Comparison of ENCODE assay signal across 21 mouse cellular contexts in genomic region chr9:96162421-96162820, GRCm38 (mm10). TPM values are rescaled to one million over a fixed set of nuclear protein-coding genes. Genes with fewer than 3 reads are reported as not detected.
DNase-seq lines count a peak whose midpoint lies in the region; ATAC-seq and TF ChIP-seq lines count a peak whose summit lies in the region.
"Had no signal": no experiment of that assay in that cellular context is flagged by ENCODE, and none has a peak within 500 bp of the region (broad histone marks: within the 10 kb centered on the region; RNA-seq: fewer than 3 reads in every experiment).

No protein-coding gene starts in this region.

- no peak overlapping the region for H3K4me2 ChIP-seq in kidney, embryonic 14.5 days (replicated peaks; ENCODE audit: low read depth, low read length)
- no peak overlapping the region for H3K4me2 ChIP-seq in lung, postnatal 0 days (replicated peaks; ENCODE audit: low read depth, low read length)
- H3K4me2 ChIP-seq: embryonic facial prominence, embryonic 13.5 days; forebrain, embryonic 13.5 days; heart, embryonic 11.5 days; heart, embryonic 15.5 days; hindbrain, embryonic 13.5 days had no signal

- DNase-seq in kidney, adult 18-20 months: peak; percentile 14
- DNase-seq in liver, adult 2 months (ENCODE audit: extremely low read depth, low read depth, low spot score): peak; percentile 5
- no peak for DNase-seq in liver
- peak; percentile 21 for DNase-seq in kidney, postnatal 14 days
- DNase-seq in lung, postnatal 0 days (ENCODE audit: low spot score): no peak
- no peak for DNase-seq in cerebellum, adult 11-12 months
- DNase-seq: adrenal gland, postnatal 14 days; cerebellum, adult 8-10 months; cerebellum, postnatal 14 days; forebrain, postnatal 0 days; gastrocnemius, postnatal 14 days; heart, adult 2 months; heart, postnatal 14 days had no signal

- no peak overlapping the region for H3K4me3 ChIP-seq in kidney, embryonic 14.5 days (ENCODE audit: low read length)
- no peak overlapping the region for H3K4me3 ChIP-seq in liver, adult 2 months (ENCODE audit: insufficient read depth, low read depth, low read length)
- no peak overlapping the region for H3K4me3 ChIP-seq in lung, postnatal 0 days (ENCODE audit: low read depth, low read length)
- H3K4me3 ChIP-seq: embryonic facial prominence, embryonic 13.5 days; forebrain, embryonic 13.5 days; heart, adult 2 months; heart, embryonic 15.5 days; hindbrain, embryonic 13.5 days had no signal

- no peak for TF ChIP-seq POLR2A in liver, adult 2 months (IDR thresholded peaks at IDR 0.05; ENCODE audit: extremely low read depth, insufficient read depth, low read length)

- WGBS in kidney, embryonic 14.5 days: 71% methylated on average over 5 of the region's 5 CpGs
- 91% methylated on average over 5 of the region's 5 CpGs for WGBS in liver, adult 2 months
- WGBS in lung, postnatal 0 days: 80% methylated on average over 5 of the region's 5 CpGs

- no peak for ATAC-seq in kidney, embryonic 14.5 days (ENCODE audit: low FRiP score, low TSS enrichment)
- no peak for ATAC-seq in lung, postnatal 0 days
- ATAC-seq: forebrain, embryonic 13.5 days; forebrain, postnatal 0 days; hindbrain, postnatal 0 days had no signal

- H3K79me2 ChIP-seq in liver, adult 2 months (ENCODE audit: control insufficient read depth, insufficient read depth, low read length): no peaks in the 10 kb centered on the region

- H3K27me3 ChIP-seq in kidney, embryonic 14.5 days (ENCODE audit: control insufficient read depth, insufficient read depth, low read length): no peaks in the 10 kb centered on the region
- no peaks in the 10 kb centered on the region for H3K27me3 ChIP-seq in liver, adult 2 months (ENCODE audit: control insufficient read depth, insufficient read depth, low read length)
- H3K27me3 ChIP-seq in lung, postnatal 0 days (replicated peaks; ENCODE audit: insufficient read depth, low read length): no peaks in the 10 kb centered on the region
- H3K27me3 ChIP-seq: CH12.LX; embryonic facial prominence, embryonic 13.5 days; forebrain, embryonic 13.5 days; heart, embryonic 15.5 days; hindbrain, embryonic 13.5 days had no signal

- no peaks in the 10 kb centered on the region for H3K9me3 ChIP-seq in kidney, embryonic 14.5 days (ENCODE audit: control insufficient read depth, low read length)
- H3K9me3 ChIP-seq in lung, postnatal 0 days (ENCODE audit: low read length): no peaks in the 10 kb centered on the region
- H3K9me3 ChIP-seq: embryonic facial prominence, embryonic 13.5 days; forebrain, embryonic 13.5 days; heart, embryonic 15.5 days; hindbrain, embryonic 13.5 days had no signal

- no peak overlapping the region for H3K27ac ChIP-seq in kidney, embryonic 14.5 days (ENCODE audit: low read depth, low read length)
- H3K27ac ChIP-seq in liver, adult 2 months (replicated peaks; ENCODE audit: insufficient read depth, low read depth, low read length): no peak overlapping the region
- no peak overlapping the region for H3K27ac ChIP-seq in lung, postnatal 0 days (ENCODE audit: low read length)
- H3K27ac ChIP-seq: embryonic facial prominence, embryonic 13.5 days; forebrain, embryonic 13.5 days; heart, adult 2 months; heart, embryonic 15.5 days; hindbrain, embryonic 13.5 days; hindbrain, postnatal 0 days had no signal

- no peak for TF ChIP-seq CTCF in liver, adult 2 months (IDR thresholded peaks at IDR 0.05; ENCODE audit: low read depth, low read length)
- TF ChIP-seq CTCF in lung, postnatal 0 days (IDR thresholded peaks at IDR 0.05): no peak

- no peaks in the 10 kb centered on the region for H3K4me1 ChIP-seq in kidney, embryonic 14.5 days (ENCODE audit: control insufficient read depth, insufficient read depth, low read length)
- H3K4me1 ChIP-seq in liver, adult 2 months (ENCODE audit: control insufficient read depth, insufficient read depth, low read length): no peaks in the 10 kb centered on the region
- H3K4me1 ChIP-seq in lung, postnatal 0 days (ENCODE audit: insufficient read depth, low read depth, low read length): no peaks in the 10 kb centered on the region
- H3K4me1 ChIP-seq: embryonic facial prominence, embryonic 13.5 days; forebrain, embryonic 13.5 days; heart, embryonic 15.5 days; hindbrain, embryonic 13.5 days had no signal

- no peaks in the 10 kb centered on the region for H3K36me3 ChIP-seq in kidney, embryonic 14.5 days (ENCODE audit: control insufficient read depth, insufficient read depth, low read length)
- no peaks in the 10 kb centered on the region for H3K36me3 ChIP-seq in liver, adult 2 months (ENCODE audit: control insufficient read depth, insufficient read depth, low read length)
- H3K36me3 ChIP-seq in lung, postnatal 0 days (ENCODE audit: insufficient read depth, low read length): no peaks in the 10 kb centered on the region
- H3K36me3 ChIP-seq: heart, embryonic 15.5 days; hindbrain, embryonic 13.5 days had no signal

- H3K9ac ChIP-seq in kidney, embryonic 14.5 days (ENCODE audit: low read depth, low read length): no peak overlapping the region
- H3K9ac ChIP-seq in liver, adult 2 months (ENCODE audit: low read depth, low read length): no peak overlapping the region
- H3K9ac ChIP-seq in lung, postnatal 0 days (replicated peaks; ENCODE audit: low read depth): no peak overlapping the region
- H3K9ac ChIP-seq: embryonic facial prominence, embryonic 13.5 days; forebrain, embryonic 13.5 days; forebrain, postnatal 0 days; heart, embryonic 15.5 days; hindbrain, embryonic 13.5 days had no signal

- TF ChIP-seq EP300 in lung, postnatal 0 days (IDR thresholded peaks at IDR 0.05): no peak

RNA-seq across cellular contexts. Expression of gene Tfdp2, which starts 33.7 kb away (rescaled TPM):
- 64.5 and 65.4 TPM in 2 replicates for polyA plus RNA-seq in kidney, embryonic 14.5 days (2014; fragmentation: Nextera tagmentation; extraction: Ambion mirVana)
- 16.2 and 18.3 TPM in 2 replicates for total RNA-seq in liver, adult 2 months (2014; rRNA removed)
- 6.1 and 6.9 TPM in 2 replicates for polyA plus RNA-seq in liver, adult 2 months (2012; rRNA removed)
- 47.3 and 53.9 TPM in 2 replicates for polyA plus RNA-seq in lung, postnatal 0 days (2015; fragmentation: Nextera tagmentation; extraction: Ambion mirVana)

RNA-seq across cellular contexts. Expression of gene Gk5, which starts 43.3 kb away (rescaled TPM):
- polyA plus RNA-seq in kidney, embryonic 14.5 days (2014; fragmentation: Nextera tagmentation; extraction: Ambion mirVana): 4.7 and 6.8 TPM in 2 replicates
- total RNA-seq in liver, adult 2 months (2014; rRNA removed): 0.37 and 0.40 TPM in 2 replicates
- polyA plus RNA-seq in liver, adult 2 months (2012; rRNA removed): 0.04 and 0.06 TPM in 2 replicates
- polyA plus RNA-seq in lung, postnatal 0 days (2015; fragmentation: Nextera tagmentation; extraction: Ambion mirVana): 2.5 and 2.7 TPM in 2 replicates

Comparison
In these comparisons a context has a peak if more than half of its experiments do, and no peak if none do; other contexts are left out.
1. DNase-seq: peak in kidney, adult 18-20 months (single experiment), liver, adult 2 months (single experiment) and kidney, postnatal 14 days (single experiment); none in liver (single experiment), lung, postnatal 0 days (single experiment) and cerebellum, adult 11-12 months (single experiment).